Mouse (Mus musculus) forebrain, embryonic 15.5 days (tissue): Measurements from ENCODE around the gene Nkd1. TPM values are rescaled to one million over a fixed set of nuclear protein-coding genes. Genes with fewer than 3 reads are reported as not detected.

Experiments
- ATAC-seq: fragments of 200-750 bp; cut with Nextera tagmentation; replicated peaks from 2 replicates; pipeline ENCODE4 v1.8.0; 2017; ENCODE audit warnings: mild to moderate bottlenecking, moderate TSS enrichment, moderate library complexity
- H3K27ac ChIP-seq: fragments of 300-500 bp; sonication (generic); replicated peaks from 2 replicates; pipeline ENCODE4 v1.5.1; 2015; ENCODE audit warnings: mild to moderate bottlenecking, inconsistent platforms
- H3K27me3 ChIP-seq: fragments of 300-500 bp; sonication (generic); 2 replicates; pipeline ENCODE4 v1.6.1; 2015; ENCODE audit warnings: inconsistent platforms
- H3K36me3 ChIP-seq: fragments of 300-500 bp; sonication (generic); 2 replicates; pipeline ENCODE4 v1.6.1; 2015; ENCODE audit warnings: mild to moderate bottlenecking, inconsistent platforms
- H3K4me1 ChIP-seq: fragments of 300-500 bp; sonication (generic); 2 replicates; pipeline ENCODE4 v1.6.1; 2015; ENCODE audit warnings: inconsistent platforms
- H3K4me2 ChIP-seq: fragments of 300-500 bp; sonication (generic); replicated peaks from 2 replicates; pipeline ENCODE4 v1.6.1; 2015; ENCODE audit warnings: mild to moderate bottlenecking, inconsistent platforms
- H3K4me3 ChIP-seq: fragments of 300-500 bp; sonication (generic); 2 replicates; pipeline ENCODE4 v1.5.1; 2015; ENCODE audit warnings: mild to moderate bottlenecking, inconsistent platforms
- H3K9ac ChIP-seq: fragments of 300-500 bp; sonication (generic); replicated peaks from 2 replicates; pipeline ENCODE4 v1.6.1; 2015; ENCODE audit warnings: mild to moderate bottlenecking, inconsistent platforms
- H3K9me3 ChIP-seq: fragments of 300-500 bp; sonication (generic); 2 replicates; pipeline ENCODE4 v1.6.1; 2016; ENCODE audit warnings: inconsistent platforms
- WGBS: fragments of 180-500 bp; shearing (Covaris S2); methylation state at CpG from one replicate; pipeline ENCODE4 v1.1.7; 2015; ENCODE audit warnings: mixed read lengths; 5-methylcytosine and 5-hydroxymethylcytosine counted together
- polyA plus RNA-seq: library from polyadenylated mRNA; unstranded; fragments of >200 nt; fragmentation: Nextera tagmentation; extraction: Ambion mirVana; gene quantifications from 2 replicates; pipeline ENCODE4 v1.2.1, GENCODE M21; 2015

The Nkd1 gene
- polyA plus RNA-seq, 1 experiment from 2014 or later: 36.6 TPM

DNA sequence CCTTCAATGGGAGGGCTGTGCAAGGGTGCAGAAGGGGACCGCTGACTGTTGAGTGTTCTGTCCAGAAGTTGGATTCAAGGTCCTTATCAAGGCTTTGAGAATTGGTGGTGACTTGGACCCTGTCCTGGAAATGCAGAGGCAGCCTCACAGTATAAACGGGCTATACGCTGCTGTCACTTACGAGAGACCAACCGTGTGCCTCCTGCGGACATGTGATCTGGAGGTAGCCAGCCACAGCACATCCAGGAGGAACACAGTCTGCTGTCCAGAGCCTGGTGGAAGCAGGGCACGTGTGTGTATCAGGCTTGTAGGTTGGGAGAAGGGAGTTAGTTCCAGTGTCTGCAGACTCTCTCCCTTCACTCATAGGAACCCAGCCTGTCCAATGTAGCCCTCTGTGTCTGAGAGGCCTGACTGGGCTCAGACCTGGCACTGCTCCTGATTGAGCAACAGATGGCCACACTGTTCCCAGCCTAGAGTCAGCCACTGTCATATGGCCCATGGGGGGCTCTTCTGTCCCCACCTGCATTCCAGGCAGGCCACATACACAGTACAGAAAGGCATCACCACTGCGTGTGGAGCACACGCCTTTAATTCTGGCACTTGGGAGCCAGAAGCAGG, 21.6 kb downstream of the Nkd1 start:
- H3K36me3 ChIP-seq: no peaks in the 10 kb centered on the region
- no peak overlapping the region for H3K9ac ChIP-seq
- no peak overlapping the region for H3K27ac ChIP-seq
- H3K9me3 ChIP-seq: no peaks in the 10 kb centered on the region
- no peak overlapping the region for H3K4me3 ChIP-seq
- ATAC-seq: no peak
- H3K4me2 ChIP-seq: no peak overlapping the region
- no peaks in the 10 kb centered on the region for H3K27me3 ChIP-seq
- 83% methylated on average over 9 of the region's 9 CpGs for WGBS
- peaks cover 7% of the 10 kb centered on the region for H3K4me1 ChIP-seq

GRCm38 (mm10) chr8:88544677-88545076, 23.5 kb downstream of the Nkd1 start:
- WGBS: 75% methylated on average over 4 of the region's 4 CpGs
- no peak for ATAC-seq
- no peaks in the 10 kb centered on the region for H3K36me3 ChIP-seq
- 0 out of 2 replicates have a peak, but pooled peaks cover 4% of the 10 kb centered on the region for H3K9me3 ChIP-seq
- no peaks in the 10 kb centered on the region for H3K4me1 ChIP-seq
- H3K9ac ChIP-seq: no peak overlapping the region
- H3K27ac ChIP-seq: no peak overlapping the region
- no peaks in the 10 kb centered on the region for H3K27me3 ChIP-seq
- H3K4me3 ChIP-seq: no peak overlapping the region
- H3K4me2 ChIP-seq: no peak overlapping the region

DNA sequence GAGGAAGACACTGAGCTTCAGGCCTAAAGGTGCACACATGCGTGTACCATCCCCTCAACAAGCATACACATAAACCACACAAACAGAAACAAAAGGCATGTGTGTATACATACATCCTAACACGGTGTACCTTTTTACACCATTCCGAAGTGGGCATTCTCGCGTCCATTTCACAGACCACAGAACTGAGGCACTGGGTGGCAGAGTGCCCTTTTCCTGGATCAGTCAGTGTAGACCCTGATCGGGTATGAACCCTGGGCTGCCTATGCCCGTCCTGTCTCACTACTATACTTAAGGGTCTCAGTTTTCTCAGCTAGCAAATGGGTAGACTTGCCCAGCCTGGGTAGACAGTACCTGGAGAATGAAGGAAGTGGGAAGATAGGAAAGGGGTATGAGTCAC, 24.3 kb downstream of the Nkd1 start:
- H3K9me3 ChIP-seq: 0 out of 2 replicates have a peak, but pooled peaks cover 4% of the 10 kb centered on the region
- no peak overlapping the region for H3K27ac ChIP-seq
- ATAC-seq: no peak
- no peak overlapping the region for H3K4me2 ChIP-seq
- H3K4me3 ChIP-seq: no peak overlapping the region
- H3K36me3 ChIP-seq: no peaks in the 10 kb centered on the region
- H3K9ac ChIP-seq: no peak overlapping the region
- 97% methylated on average over 7 of the region's 7 CpGs for WGBS
- no peaks in the 10 kb centered on the region for H3K27me3 ChIP-seq
- no peaks in the 10 kb centered on the region for H3K4me1 ChIP-seq

DNA sequence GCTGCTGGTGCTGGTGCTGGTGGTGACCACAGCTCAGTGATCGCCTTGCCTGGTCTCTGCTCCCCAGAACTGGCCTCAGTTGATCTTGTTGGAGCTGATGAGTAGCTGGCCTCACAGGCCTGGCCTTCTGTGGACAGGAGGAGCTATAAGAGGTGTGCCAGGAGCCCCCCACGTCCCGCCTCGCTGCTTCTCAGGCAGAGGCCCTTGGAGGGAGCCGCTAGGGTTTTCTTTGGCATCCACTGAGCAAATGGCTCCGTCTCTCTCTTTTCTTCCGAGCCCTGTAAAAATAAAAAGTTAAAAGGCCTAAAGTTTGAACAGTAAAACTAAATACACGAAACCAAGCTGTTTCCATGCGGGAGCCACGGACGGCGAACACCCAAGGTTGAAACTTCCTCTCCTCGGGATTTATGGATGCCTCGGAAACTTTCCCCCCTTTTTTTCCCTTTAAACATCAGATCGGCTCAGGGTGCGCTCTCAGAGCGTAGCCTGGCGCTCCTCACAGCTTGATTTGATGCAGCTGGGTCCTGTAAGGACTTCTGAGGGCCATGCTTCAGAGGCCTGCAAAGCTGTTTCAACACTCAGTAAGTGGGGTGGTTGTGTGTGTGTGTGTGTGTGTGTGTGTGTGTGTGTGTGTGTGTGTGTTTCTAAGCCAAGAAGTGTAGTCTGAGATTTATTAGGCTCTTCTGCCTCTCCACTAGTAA, 25.0 kb downstream of the Nkd1 start:
- H3K9me3 ChIP-seq: 0 out of 2 replicates have a peak, but pooled peaks cover 4% of the 10 kb centered on the region
- H3K36me3 ChIP-seq: no peaks in the 10 kb centered on the region
- H3K27ac ChIP-seq: no peak overlapping the region
- H3K4me2 ChIP-seq: no peak overlapping the region
- H3K4me3 ChIP-seq: no peak overlapping the region
- WGBS: 78% methylated on average over 18 of the region's 18 CpGs
- no peaks in the 10 kb centered on the region for H3K27me3 ChIP-seq
- no peak for ATAC-seq
- H3K4me1 ChIP-seq: no peaks in the 10 kb centered on the region
- no peak overlapping the region for H3K9ac ChIP-seq

- no peak overlapping the region for H3K4me2 ChIP-seq
- no peaks in the 10 kb centered on the region for H3K36me3 ChIP-seq
- no peak for ATAC-seq
- H3K9me3 ChIP-seq: no peaks in the 10 kb centered on the region
- no peak overlapping the region for H3K9ac ChIP-seq
- H3K4me1 ChIP-seq: no peaks in the 10 kb centered on the region
- no peaks in the 10 kb centered on the region for H3K27me3 ChIP-seq
- H3K4me3 ChIP-seq: no peak overlapping the region
- no peak overlapping the region for H3K27ac ChIP-seq
- 73% methylated on average over 4 of the region's 4 CpGs for WGBS
These were observed 34.5 kb downstream of the Nkd1 start for GRCm38 (mm10) chr8:88555669-88556068.

DNA sequence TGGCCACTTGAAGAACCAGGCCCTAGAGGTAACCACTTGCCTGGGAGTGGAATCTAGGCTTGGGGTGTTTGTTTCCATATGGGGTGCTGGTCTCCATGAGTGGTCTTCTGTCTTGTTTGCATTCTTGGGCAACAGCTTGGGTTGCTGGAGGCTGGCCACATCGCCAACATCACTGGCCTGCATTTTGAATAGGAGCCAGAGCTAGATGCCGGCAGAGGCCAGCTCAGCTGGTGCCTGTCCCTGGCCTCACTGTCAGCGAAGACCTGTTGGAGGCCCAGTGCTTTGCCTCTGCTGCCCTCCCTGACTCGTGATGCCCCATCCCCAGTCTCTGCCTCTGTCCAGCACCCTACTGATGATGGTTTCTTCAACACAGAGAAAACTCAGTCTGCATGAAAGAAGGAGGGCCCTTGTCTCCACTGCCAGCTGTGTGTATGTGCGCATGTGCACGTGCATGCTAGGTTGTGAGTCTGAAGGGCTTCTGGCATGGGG, 38.9 kb downstream of the Nkd1 start:
- Histone ChIP-seq H3K4me3 (no peak overlapping the region), H3K4me2 (no peak overlapping the region), H3K27ac (no peak overlapping the region), H3K9me3 (no peaks in the 10 kb centered on the region), H3K4me1 (peaks cover 6% of the 10 kb centered on the region; the same call in 1 of the 2 replicates), H3K27me3 (no peaks in the 10 kb centered on the region), H3K9ac (no peak overlapping the region), H3K36me3 (no peaks in the 10 kb centered on the region)
- no peak for ATAC-seq
- 85% methylated on average over 6 of the region's 6 CpGs for WGBS

GRCm38 (mm10) chr8:88561402-88561801, 40.2 kb downstream of the Nkd1 start:
- Histone ChIP-seq H3K27ac (no peak overlapping the region), H3K9ac (no peak overlapping the region), H3K4me3 (no peak overlapping the region), H3K4me1 (peaks cover 12% of the 10 kb centered on the region), H3K4me2 (no peak overlapping the region), H3K27me3 (no peaks in the 10 kb centered on the region), H3K36me3 (no peaks in the 10 kb centered on the region), H3K9me3 (no peaks in the 10 kb centered on the region)
- WGBS: 76% methylated on average over 3 of the region's 3 CpGs
- ATAC-seq: no peak

- peaks cover 29% of the 10 kb centered on the region for H3K4me1 ChIP-seq
- H3K27me3 ChIP-seq: no peaks in the 10 kb centered on the region
- no peaks in the 10 kb centered on the region for H3K36me3 ChIP-seq
- H3K4me3 ChIP-seq: no peak overlapping the region
- H3K27ac ChIP-seq: no peak overlapping the region
- H3K9ac ChIP-seq: no peak overlapping the region
- WGBS: 69% methylated on average over 10 of the region's 11 CpGs
- ATAC-seq: no peak
- H3K4me2 ChIP-seq: no peak overlapping the region
- H3K9me3 ChIP-seq: no peaks in the 10 kb centered on the region
These were observed 43.2 kb downstream of the Nkd1 start for GRCm38 (mm10) chr8:88564256-88564903.

GRCm38 (mm10) chr8:88566119-88566518, 45.0 kb downstream of the Nkd1 start:
- WGBS: 64% methylated on average over 4 of the region's 4 CpGs
- H3K36me3 ChIP-seq: no peaks in the 10 kb centered on the region
- H3K27ac ChIP-seq: no peak overlapping the region
- peaks cover 46% of the 10 kb centered on the region for H3K4me1 ChIP-seq
- no peaks in the 10 kb centered on the region for H3K9me3 ChIP-seq
- no peaks in the 10 kb centered on the region for H3K27me3 ChIP-seq
- H3K4me3 ChIP-seq: no peak overlapping the region
- H3K9ac ChIP-seq: no peak overlapping the region
- no peak overlapping the region for H3K4me2 ChIP-seq
- ATAC-seq: no peak

DNA sequence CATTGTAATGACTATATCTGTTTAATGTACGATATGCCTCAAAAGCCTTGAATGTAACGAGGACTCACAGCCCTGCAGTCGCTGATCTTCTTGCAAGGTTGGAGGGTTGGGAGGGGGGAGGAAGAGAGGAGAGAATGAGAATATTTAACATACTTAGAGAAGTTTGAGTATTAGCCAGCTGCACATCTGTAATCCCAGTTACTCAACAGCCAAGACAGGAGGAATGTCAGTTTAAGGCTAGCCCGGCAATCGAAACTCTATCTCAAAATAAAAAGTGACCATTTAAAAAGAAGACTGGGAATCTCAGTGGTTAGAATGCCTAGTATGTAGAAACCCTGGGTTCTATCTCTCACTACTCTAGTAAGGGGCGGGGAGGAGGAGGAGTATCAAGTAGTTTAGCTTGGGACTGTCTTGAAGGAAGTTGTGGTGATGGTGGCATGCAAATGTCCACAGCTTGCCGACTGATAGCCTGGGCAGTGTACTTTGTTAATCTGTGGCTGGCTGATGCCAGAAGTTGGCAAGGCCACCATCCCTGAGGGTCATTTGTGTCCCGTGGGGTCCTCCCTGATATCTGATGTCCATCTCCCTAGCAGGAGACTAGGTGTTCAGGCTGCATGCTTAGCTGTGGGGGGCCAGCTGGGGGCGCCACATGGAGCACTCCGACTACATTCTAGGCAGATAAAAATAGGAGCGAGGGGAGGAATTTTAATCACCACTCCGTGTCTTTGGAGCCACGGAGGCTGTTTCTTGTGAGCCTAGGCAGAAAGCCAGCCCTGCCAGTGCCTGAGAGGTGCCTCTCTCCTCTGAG, 46.4 kb downstream of the Nkd1 start:
- H3K36me3 ChIP-seq: no peaks in the 10 kb centered on the region
- peak overlapping the region; percentile 13; the same call in 1 of the 2 replicates for H3K27ac ChIP-seq
- 51% methylated on average over 13 of the region's 13 CpGs for WGBS
- H3K9ac ChIP-seq: no peak overlapping the region
- H3K4me2 ChIP-seq: no peak overlapping the region
- ATAC-seq: no peak
- no peak overlapping the region for H3K4me3 ChIP-seq
- no peaks in the 10 kb centered on the region for H3K9me3 ChIP-seq
- H3K27me3 ChIP-seq: no peaks in the 10 kb centered on the region
- H3K4me1 ChIP-seq: peaks cover 60% of the 10 kb centered on the region

DNA sequence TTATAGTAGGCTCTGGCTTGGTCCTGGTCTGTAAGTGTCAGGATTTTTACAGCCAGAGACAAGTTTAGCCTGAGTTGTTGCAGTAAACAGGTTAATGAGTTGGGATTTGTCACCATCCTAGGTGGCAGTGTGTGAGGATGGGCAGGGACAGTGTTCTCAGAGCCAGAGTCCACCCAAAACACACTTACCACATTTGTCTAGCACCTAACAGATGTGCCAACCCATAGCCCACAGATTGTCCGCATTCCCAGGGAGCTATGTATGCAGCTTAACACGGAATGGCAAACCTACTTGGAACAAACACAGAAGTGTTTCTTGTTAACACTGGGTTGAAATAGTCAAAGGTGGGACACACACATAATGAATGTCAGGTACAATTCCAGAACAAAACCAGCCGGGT, 47.1 kb downstream of the Nkd1 start:
- H3K4me2 ChIP-seq: no peak overlapping the region
- no peaks in the 10 kb centered on the region for H3K9me3 ChIP-seq
- no peaks in the 10 kb centered on the region for H3K27me3 ChIP-seq
- ATAC-seq: no peak
- peak overlapping the region; percentile 13; the same call in 1 of the 2 replicates for H3K27ac ChIP-seq
- H3K4me3 ChIP-seq: no peak overlapping the region
- 67% methylated on average over 3 of the region's 3 CpGs for WGBS
- no peaks in the 10 kb centered on the region for H3K36me3 ChIP-seq
- peaks cover 67% of the 10 kb centered on the region for H3K4me1 ChIP-seq
- H3K9ac ChIP-seq: no peak overlapping the region

GRCm38 (mm10) chr8:88569366-88569765, 48.2 kb downstream of the Nkd1 start:
- peaks cover 73% of the 10 kb centered on the region for H3K4me1 ChIP-seq
- no peak for ATAC-seq
- WGBS: 63% methylated on average over 7 of the region's 7 CpGs

More at GRCm38 (mm10) chr8:88569366-88569765, 48.2 kb downstream of the Nkd1 start:
- Histone ChIP-seq H3K9ac (no peak overlapping the region), H3K4me3 (no peak overlapping the region), H3K9me3 (no peaks in the 10 kb centered on the region), H3K4me2 (no peak overlapping the region), H3K36me3 (no peaks in the 10 kb centered on the region), H3K27me3 (no peaks in the 10 kb centered on the region), H3K27ac (no peak overlapping the region)
